Mouse (Mus musculus) stomach, postnatal 0 days (tissue): ENCODE measurements around the gene Dirc2.

Experiments
- CTCF ChIP-seq: IDR thresholded peaks from 2 replicates; pipeline ENCODE4 v1.5.1; 2016; ENCODE audit warnings: antibody characterized with exemption, low read depth, mild to moderate bottlenecking, moderate library complexity
- EP300 ChIP-seq: optimal IDR thresholded peaks from 2 replicates; pipeline ENCODE3; 2016; ENCODE audit warnings: antibody characterized with exemption

DNA sequence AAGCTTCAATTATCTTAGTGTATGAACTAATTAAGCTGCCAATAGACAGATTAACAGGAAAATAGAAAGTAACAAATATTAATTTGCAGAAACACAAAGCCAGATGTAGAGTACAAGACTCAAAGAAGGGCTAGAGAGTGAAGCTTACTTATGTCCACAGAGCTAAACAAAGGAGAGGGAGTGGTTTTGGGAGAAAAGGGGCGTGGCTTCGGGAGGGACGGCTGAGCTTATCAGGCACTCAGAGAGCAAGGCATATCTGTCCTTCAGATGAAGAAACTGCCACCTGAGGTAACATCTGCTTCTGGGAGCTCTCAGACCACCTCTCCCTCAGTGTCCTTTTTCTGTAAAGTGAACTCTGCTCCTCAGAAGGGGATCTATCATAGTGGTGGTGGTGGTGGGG is 90.7 kb downstream of the Dirc2 start:
- TF ChIP-seq EP300, result no peak
- no peak for TF ChIP-seq CTCF
